Mouse (Mus musculus): ENCODE results near the gene Ndufa10. TPM values are rescaled to one million over a fixed set of nuclear protein-coding genes. Genes with fewer than 3 reads are reported as not detected.
A peak's percentile ranks its signal among the peaks of the same experiment; 100 is the strongest.

Gene Ndufa10
- polyA plus RNA-seq, 1 experiment: 83.6 TPM

DNA sequence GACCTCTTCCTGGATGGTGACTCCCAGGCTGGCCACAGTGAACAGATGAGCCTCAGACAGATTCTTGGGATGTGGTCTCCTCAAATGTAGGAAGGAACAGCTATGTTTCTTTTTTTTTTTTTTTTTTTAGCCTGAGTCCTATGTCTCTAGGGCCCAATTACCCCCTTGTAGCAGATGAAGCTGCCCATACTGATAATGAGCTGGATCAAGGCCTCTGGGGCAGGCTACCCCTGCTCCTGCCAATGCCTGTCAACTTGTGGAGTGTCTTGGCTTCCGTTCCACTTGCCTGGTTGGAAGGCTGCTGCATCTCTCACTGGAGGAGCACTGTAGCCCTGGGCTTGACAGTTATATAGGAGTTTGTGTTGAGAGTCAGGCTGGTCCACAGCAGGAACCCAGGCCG, 22.3 kb upstream of the Ndufa10 start, which contains the start of gene Olfr1415:
TSS of gene Olfr1415 (minus strand) at position 101 of the 400 bp plus-strand sequence.
- H3K27me3 ChIP-seq (ENCODE audit: control insufficient read depth, insufficient read depth, low read length): no peaks in the 10 kb centered on the region
- no peaks in the 10 kb centered on the region for H3K4me1 ChIP-seq (replicated peaks; ENCODE audit: control insufficient read depth, insufficient read depth, low read length)
- DNase-seq: no peak
- WGBS: 82% methylated on average over 2 of the region's 2 CpGs
- no peak within 1 kb of the TSS for H3K27ac ChIP-seq (ENCODE audit: control insufficient read depth, insufficient read depth, low read length)
- no peak for TF ChIP-seq CTCF (IDR thresholded peaks at IDR 0.05; ENCODE audit: borderline replicate concordance, control insufficient read depth, extremely low read depth, insufficient read depth, low read length, poor library complexity)
- no peak for TF ChIP-seq POLR2A (IDR thresholded peaks at IDR 0.05; ENCODE audit: control insufficient read depth, extremely low read depth, insufficient read depth, low read length, poor library complexity)
- H3K4me3 ChIP-seq (ENCODE audit: control insufficient read depth, insufficient read depth, low read length): no peak within 1 kb of the TSS
- no peaks in the 10 kb centered on the region for H3K36me3 ChIP-seq (ENCODE audit: control insufficient read depth, insufficient read depth, low read length)

DNA sequence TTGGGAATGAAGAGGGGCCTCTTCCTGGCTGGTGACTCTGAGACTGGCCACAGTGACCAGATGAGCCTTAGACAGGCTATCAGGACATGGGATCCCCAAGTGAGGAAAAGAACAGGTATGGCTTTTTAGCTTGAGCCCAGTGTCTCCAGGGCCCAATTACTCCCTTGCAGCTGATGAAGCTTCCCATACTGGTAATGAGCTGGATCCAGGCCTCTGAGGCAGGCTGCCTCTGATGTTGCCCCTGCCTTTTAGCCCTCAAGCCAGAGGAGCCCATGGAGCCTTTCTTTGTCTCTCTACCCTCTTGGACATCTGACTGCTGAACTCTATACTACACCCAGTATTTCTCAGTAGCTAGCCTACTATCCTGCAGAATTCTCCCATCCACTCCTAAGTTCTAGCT, 11.4 kb upstream of the Ndufa10 start, which contains the start of gene Olfr1416:
TSS of gene Olfr1416 (minus strand) at position 101 of the 400 bp plus-strand sequence.
- no peaks in the 10 kb centered on the region for H3K4me1 ChIP-seq (replicated peaks; ENCODE audit: control insufficient read depth, insufficient read depth, low read length)
- no peak within 1 kb of the TSS for H3K4me3 ChIP-seq (ENCODE audit: control insufficient read depth, insufficient read depth, low read length)
- no peak for DNase-seq
- H3K27ac ChIP-seq (ENCODE audit: control insufficient read depth, insufficient read depth, low read length): no peak within 1 kb of the TSS
- H3K27me3 ChIP-seq (ENCODE audit: control insufficient read depth, insufficient read depth, low read length): no peaks in the 10 kb centered on the region
- no peak for TF ChIP-seq POLR2A (IDR thresholded peaks at IDR 0.05; ENCODE audit: control insufficient read depth, extremely low read depth, insufficient read depth, low read length, poor library complexity)
- TF ChIP-seq CTCF (IDR thresholded peaks at IDR 0.05; ENCODE audit: borderline replicate concordance, control insufficient read depth, extremely low read depth, insufficient read depth, low read length, poor library complexity): no peak
- H3K36me3 ChIP-seq (ENCODE audit: control insufficient read depth, insufficient read depth, low read length): no peaks in the 10 kb centered on the region

DNA sequence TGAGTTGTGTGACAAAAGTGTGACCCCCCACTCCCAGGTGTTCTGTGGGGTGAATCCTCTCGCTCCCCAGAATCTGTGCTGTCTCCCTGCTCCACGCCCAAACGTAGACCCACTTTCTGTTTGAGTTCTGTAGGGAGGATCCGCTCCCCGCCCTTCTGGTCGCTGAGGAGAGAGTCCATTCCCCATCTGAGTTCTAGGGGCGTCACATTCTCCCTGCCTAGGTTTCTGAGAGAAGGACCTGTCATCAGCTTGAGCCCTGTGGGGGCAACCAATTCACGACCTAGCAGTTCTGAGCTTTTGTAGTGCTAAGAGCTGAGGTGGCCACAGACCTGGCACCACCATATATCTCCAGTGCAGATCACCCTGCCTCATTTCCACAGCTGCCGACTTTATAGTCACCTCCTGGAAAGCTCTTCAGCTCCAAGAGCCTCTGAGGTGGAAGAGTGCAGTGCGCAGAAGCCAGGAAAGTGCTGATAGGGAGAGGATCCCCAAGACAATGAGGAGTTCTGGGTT, 462 bp upstream of the Ndufa10 start:
- peak overlapping the region; percentile 22 for H3K27ac ChIP-seq (ENCODE audit: control insufficient read depth, insufficient read depth, low read length)
- TF ChIP-seq POLR2A (IDR thresholded peaks at IDR 0.05; ENCODE audit: control insufficient read depth, extremely low read depth, insufficient read depth, low read length, poor library complexity) (no peak; the same call in 1 of the 2 replicates), CTCF (IDR thresholded peaks at IDR 0.05; ENCODE audit: borderline replicate concordance, control insufficient read depth, extremely low read depth, insufficient read depth, low read length, poor library complexity) (no peak)
- no peaks in the 10 kb centered on the region for H3K27me3 ChIP-seq (ENCODE audit: control insufficient read depth, insufficient read depth, low read length)
- no peaks in the 10 kb centered on the region; the same call in 1 of the 2 replicates for H3K36me3 ChIP-seq (ENCODE audit: control insufficient read depth, insufficient read depth, low read length)
- H3K4me3 ChIP-seq (ENCODE audit: control insufficient read depth, insufficient read depth, low read length): peak overlapping the region; percentile 44
- H3K4me1 ChIP-seq (replicated peaks; ENCODE audit: control insufficient read depth, insufficient read depth, low read length): peaks cover 7% of the 10 kb centered on the region
- 5% methylated on average over 10 of the region's 10 CpGs for WGBS
- no peak for DNase-seq

DNA sequence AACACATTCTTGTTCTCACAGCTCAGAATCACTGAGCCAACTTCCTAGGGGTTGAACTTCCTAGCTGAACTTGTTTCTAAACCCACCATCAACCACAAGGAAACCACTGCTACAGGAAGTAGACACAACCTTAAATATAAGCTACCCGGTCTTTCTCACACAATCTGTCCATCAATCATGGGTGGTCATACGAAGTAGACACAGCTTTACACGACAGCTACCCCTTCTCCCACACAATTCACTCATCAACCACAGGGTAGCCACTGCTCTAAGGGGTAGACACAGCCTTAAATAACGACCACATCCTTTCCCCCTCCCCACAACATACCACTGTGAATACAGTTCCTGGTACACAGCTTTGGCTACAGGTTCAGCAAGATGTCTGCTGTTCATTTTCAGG, 4.8 kb downstream of the Ndufa10 start:
- H3K27ac ChIP-seq (ENCODE audit: control insufficient read depth, insufficient read depth, low read length): peak overlapping the region; percentile 59
- no peak overlapping the region for H3K4me3 ChIP-seq (ENCODE audit: control insufficient read depth, insufficient read depth, low read length)
- 7% methylated on average over 4 of the region's 4 CpGs for WGBS
- peak; percentile 9 for DNase-seq
- H3K27me3 ChIP-seq (ENCODE audit: control insufficient read depth, insufficient read depth, low read length): no peaks in the 10 kb centered on the region
- peaks cover 7% of the 10 kb centered on the region for H3K4me1 ChIP-seq (replicated peaks; ENCODE audit: control insufficient read depth, insufficient read depth, low read length)
- H3K36me3 ChIP-seq (ENCODE audit: control insufficient read depth, insufficient read depth, low read length): peaks cover 16% of the 10 kb centered on the region
- TF ChIP-seq POLR2A (IDR thresholded peaks at IDR 0.05; ENCODE audit: control insufficient read depth, extremely low read depth, insufficient read depth, low read length, poor library complexity) (no peak), CTCF (IDR thresholded peaks at IDR 0.05; ENCODE audit: borderline replicate concordance, control insufficient read depth, extremely low read depth, insufficient read depth, low read length, poor library complexity) (no peak)

DNA sequence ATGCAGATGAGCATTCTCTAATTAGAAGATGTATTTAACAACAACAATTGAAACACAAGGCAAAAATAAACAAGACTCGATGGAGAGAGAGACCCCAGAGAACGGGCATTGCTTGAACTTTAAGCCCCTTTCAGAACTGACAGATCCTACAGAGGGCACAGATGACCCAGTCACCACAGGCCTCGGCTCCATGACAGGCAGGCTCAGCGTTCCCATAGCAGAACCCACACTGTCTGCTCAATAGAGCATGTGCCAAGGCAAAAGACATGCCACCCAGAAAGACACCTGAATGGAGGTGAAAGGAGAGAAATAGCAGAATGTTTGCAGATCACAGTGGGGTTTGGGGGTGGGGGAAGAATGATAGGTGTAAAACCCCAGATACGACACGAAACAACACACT, 15.2 kb downstream of the Ndufa10 start:
- Histone ChIP-seq H3K36me3 (ENCODE audit: control insufficient read depth, insufficient read depth, low read length) (peaks cover 61% of the 10 kb centered on the region), H3K4me1 (replicated peaks; ENCODE audit: control insufficient read depth, insufficient read depth, low read length) (no peaks in the 10 kb centered on the region), H3K27me3 (ENCODE audit: control insufficient read depth, insufficient read depth, low read length) (no peaks in the 10 kb centered on the region), H3K27ac (ENCODE audit: control insufficient read depth, insufficient read depth, low read length) (no peak overlapping the region), H3K4me3 (ENCODE audit: control insufficient read depth, insufficient read depth, low read length) (no peak overlapping the region)
- TF ChIP-seq POLR2A (IDR thresholded peaks at IDR 0.05; ENCODE audit: control insufficient read depth, extremely low read depth, insufficient read depth, low read length, poor library complexity): no peak
- TF ChIP-seq CTCF (IDR thresholded peaks at IDR 0.05; ENCODE audit: borderline replicate concordance, control insufficient read depth, extremely low read depth, insufficient read depth, low read length, poor library complexity): no peak
- 96% methylated on average over 6 of the region's 6 CpGs for WGBS
- DNase-seq: no peak

DNA sequence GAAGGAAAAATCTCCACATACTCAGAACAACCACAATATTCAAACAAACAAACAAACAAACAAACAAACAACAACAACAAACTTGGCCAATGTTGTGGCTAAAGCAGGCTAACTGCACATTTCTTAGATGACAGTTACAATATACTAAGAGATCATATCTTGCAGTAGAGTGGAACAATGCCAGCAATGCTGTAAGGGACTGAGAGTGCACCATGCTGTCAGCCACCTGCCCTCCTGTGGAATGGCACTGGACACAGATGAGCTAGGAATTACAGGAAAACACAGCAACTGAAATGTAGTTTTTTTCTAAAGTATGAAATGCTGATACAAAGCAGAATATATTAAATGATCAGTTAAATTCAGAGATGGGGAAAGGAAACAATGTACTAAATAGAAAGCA, 15.9 kb downstream of the Ndufa10 start:
- H3K36me3 ChIP-seq (ENCODE audit: control insufficient read depth, insufficient read depth, low read length): peaks cover 59% of the 10 kb centered on the region
- no peak for TF ChIP-seq POLR2A (IDR thresholded peaks at IDR 0.05; ENCODE audit: control insufficient read depth, extremely low read depth, insufficient read depth, low read length, poor library complexity)
- no peak for TF ChIP-seq CTCF (IDR thresholded peaks at IDR 0.05; ENCODE audit: borderline replicate concordance, control insufficient read depth, extremely low read depth, insufficient read depth, low read length, poor library complexity)

More for the DNA sequence above, 15.9 kb downstream of the Ndufa10 start:
- H3K27ac ChIP-seq (ENCODE audit: control insufficient read depth, insufficient read depth, low read length): no peak overlapping the region
- no peaks in the 10 kb centered on the region for H3K27me3 ChIP-seq (ENCODE audit: control insufficient read depth, insufficient read depth, low read length)
- H3K4me3 ChIP-seq (ENCODE audit: control insufficient read depth, insufficient read depth, low read length): no peak overlapping the region
- no peak for DNase-seq
- no peaks in the 10 kb centered on the region for H3K4me1 ChIP-seq (replicated peaks; ENCODE audit: control insufficient read depth, insufficient read depth, low read length)

Measured in thymus, adult 2 months (tissue).